Mouse (Mus musculus): ENCODE data around the gene Vcam1. TPM values are rescaled to one million over a fixed set of nuclear protein-coding genes. Genes with fewer than 3 reads are reported as not detected.

The Vcam1 gene
- polyA plus RNA-seq, 1 experiment, result 31.3 TPM

DNA sequence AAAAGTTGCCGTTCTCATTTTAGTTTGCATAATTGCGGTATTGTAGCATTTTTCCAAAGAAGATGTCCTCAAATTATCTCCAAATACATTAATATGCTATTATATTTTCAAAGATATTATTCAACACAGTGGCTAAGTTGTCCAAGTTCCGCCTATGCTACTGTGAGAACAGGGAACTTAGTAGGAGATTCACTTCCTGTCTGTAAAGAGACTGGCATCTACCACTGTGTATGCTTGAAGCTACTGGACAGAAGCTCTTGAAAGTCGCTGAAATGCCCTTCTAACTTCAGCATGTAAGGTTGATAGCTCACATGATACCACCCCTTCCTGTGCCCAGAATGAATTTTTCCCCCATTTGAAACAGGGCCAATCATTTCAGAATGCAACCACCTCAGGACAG is 6.8 kb downstream of the Vcam1 start:
- TF ChIP-seq CTCF (IDR thresholded peaks at IDR 0.05; ENCODE audit: borderline replicate concordance, control insufficient read depth, extremely low read depth, insufficient read depth, low read length, poor library complexity) (no peak), POLR2A (IDR thresholded peaks at IDR 0.05; ENCODE audit: control insufficient read depth, extremely low read depth, insufficient read depth, low read length, poor library complexity) (no peak)
- DNase-seq, result no peak
- 82% methylated on average over 4 of the region's 4 CpGs for WGBS
- Histone ChIP-seq H3K4me3 (ENCODE audit: control insufficient read depth, insufficient read depth, low read length) (no peak overlapping the region), H3K36me3 (ENCODE audit: control insufficient read depth, insufficient read depth, low read length) (no peaks in the 10 kb centered on the region), H3K27ac (ENCODE audit: control insufficient read depth, insufficient read depth, low read length) (no peak overlapping the region), H3K27me3 (ENCODE audit: control insufficient read depth, insufficient read depth, low read length) (no peaks in the 10 kb centered on the region), H3K4me1 (replicated peaks; ENCODE audit: control insufficient read depth, insufficient read depth, low read length) (no peaks in the 10 kb centered on the region)

DNA sequence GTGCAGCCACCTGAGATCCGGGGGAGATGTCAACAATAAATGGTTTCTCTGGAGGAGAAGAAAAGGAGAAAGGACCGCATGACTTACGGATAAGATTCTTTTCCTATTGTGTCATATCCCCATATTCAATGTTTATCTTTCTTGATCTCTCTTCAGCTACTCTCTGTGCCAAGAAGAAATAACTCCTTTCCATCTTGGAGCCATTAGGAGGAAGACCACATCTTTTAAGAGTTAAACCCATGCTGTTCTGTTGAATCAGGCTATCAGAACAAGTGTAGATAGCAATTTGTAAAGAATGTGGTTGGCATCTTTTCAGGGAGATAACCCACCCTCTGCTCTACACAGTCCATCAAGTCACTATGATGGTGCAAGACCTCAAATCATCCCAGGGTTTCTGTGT is 8.5 kb downstream of the Vcam1 start:
- Histone ChIP-seq H3K4me1 (replicated peaks; ENCODE audit: control insufficient read depth, insufficient read depth, low read length) (no peaks in the 10 kb centered on the region), H3K27ac (ENCODE audit: control insufficient read depth, insufficient read depth, low read length) (no peak overlapping the region), H3K27me3 (ENCODE audit: control insufficient read depth, insufficient read depth, low read length) (no peaks in the 10 kb centered on the region), H3K36me3 (ENCODE audit: control insufficient read depth, insufficient read depth, low read length) (no peaks in the 10 kb centered on the region), H3K4me3 (ENCODE audit: control insufficient read depth, insufficient read depth, low read length) (no peak overlapping the region)
- DNase-seq, result no peak
- no peak for TF ChIP-seq POLR2A (IDR thresholded peaks at IDR 0.05; ENCODE audit: control insufficient read depth, extremely low read depth, insufficient read depth, low read length, poor library complexity)
- TF ChIP-seq CTCF (IDR thresholded peaks at IDR 0.05; ENCODE audit: borderline replicate concordance, control insufficient read depth, extremely low read depth, insufficient read depth, low read length, poor library complexity), result no peak
- WGBS, result 83% methylated on average over 3 of the region's 3 CpGs

DNA sequence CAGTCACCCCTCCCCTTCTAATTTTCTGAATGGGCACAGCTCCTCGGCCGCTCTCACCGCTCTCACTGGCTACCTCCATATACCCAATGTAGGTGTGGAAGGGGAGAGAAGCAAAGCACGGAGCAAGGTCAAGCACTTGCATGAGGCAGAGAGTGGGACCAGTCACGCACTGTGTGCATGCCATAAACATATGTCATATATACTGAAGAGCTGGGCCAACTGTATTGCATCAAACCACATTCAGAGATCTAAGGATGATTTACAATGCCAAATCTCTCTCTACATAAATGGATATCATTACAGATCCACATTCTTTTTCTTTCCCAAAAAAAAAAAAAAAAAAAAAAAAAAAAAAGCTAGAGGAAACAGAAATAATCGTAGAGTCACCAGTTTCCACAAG is 9.1 kb downstream of the Vcam1 start:
- H3K27ac ChIP-seq (ENCODE audit: control insufficient read depth, insufficient read depth, low read length), result no peak overlapping the region
- H3K4me1 ChIP-seq (replicated peaks; ENCODE audit: control insufficient read depth, insufficient read depth, low read length), result no peaks in the 10 kb centered on the region
- no peak for TF ChIP-seq CTCF (IDR thresholded peaks at IDR 0.05; ENCODE audit: borderline replicate concordance, control insufficient read depth, extremely low read depth, insufficient read depth, low read length, poor library complexity)
- TF ChIP-seq POLR2A (IDR thresholded peaks at IDR 0.05; ENCODE audit: control insufficient read depth, extremely low read depth, insufficient read depth, low read length, poor library complexity), result no peak
- H3K36me3 ChIP-seq (ENCODE audit: control insufficient read depth, insufficient read depth, low read length), result no peaks in the 10 kb centered on the region
- no peaks in the 10 kb centered on the region for H3K27me3 ChIP-seq (ENCODE audit: control insufficient read depth, insufficient read depth, low read length)
- H3K4me3 ChIP-seq (ENCODE audit: control insufficient read depth, insufficient read depth, low read length), result no peak overlapping the region
- WGBS, result 90% methylated on average over 6 of the region's 6 CpGs
- DNase-seq, result no peak

DNA sequence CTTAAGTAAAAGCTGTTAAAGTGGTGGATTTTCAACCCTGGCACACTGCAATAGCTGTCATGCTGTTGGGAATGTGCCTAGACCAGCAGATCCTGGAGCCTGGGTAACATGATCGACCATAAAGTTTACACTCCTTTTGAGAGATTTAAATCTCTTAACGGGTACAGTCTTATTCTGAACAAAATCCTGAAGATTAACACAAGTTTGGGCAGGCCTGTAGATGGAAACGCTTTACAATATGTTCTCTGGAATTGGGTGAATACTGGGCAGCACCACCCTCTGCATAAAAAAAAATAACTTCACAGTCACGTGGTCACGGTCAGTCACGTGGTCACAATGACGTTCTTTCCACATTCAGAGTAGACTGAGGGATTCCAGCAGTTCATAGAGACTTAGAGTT is 10.3 kb downstream of the Vcam1 start:
- H3K27ac ChIP-seq (ENCODE audit: control insufficient read depth, insufficient read depth, low read length), result no peak overlapping the region
- H3K36me3 ChIP-seq (ENCODE audit: control insufficient read depth, insufficient read depth, low read length), result no peaks in the 10 kb centered on the region
- TF ChIP-seq CTCF (IDR thresholded peaks at IDR 0.05; ENCODE audit: borderline replicate concordance, control insufficient read depth, extremely low read depth, insufficient read depth, low read length, poor library complexity), result no peak
- TF ChIP-seq POLR2A (IDR thresholded peaks at IDR 0.05; ENCODE audit: control insufficient read depth, extremely low read depth, insufficient read depth, low read length, poor library complexity), result no peak
- no peak for DNase-seq
- H3K4me3 ChIP-seq (ENCODE audit: control insufficient read depth, insufficient read depth, low read length), result no peak overlapping the region
- H3K4me1 ChIP-seq (replicated peaks; ENCODE audit: control insufficient read depth, insufficient read depth, low read length), result no peaks in the 10 kb centered on the region
- H3K27me3 ChIP-seq (ENCODE audit: control insufficient read depth, insufficient read depth, low read length), result no peaks in the 10 kb centered on the region
- 85% methylated on average over 7 of the region's 7 CpGs for WGBS

DNA sequence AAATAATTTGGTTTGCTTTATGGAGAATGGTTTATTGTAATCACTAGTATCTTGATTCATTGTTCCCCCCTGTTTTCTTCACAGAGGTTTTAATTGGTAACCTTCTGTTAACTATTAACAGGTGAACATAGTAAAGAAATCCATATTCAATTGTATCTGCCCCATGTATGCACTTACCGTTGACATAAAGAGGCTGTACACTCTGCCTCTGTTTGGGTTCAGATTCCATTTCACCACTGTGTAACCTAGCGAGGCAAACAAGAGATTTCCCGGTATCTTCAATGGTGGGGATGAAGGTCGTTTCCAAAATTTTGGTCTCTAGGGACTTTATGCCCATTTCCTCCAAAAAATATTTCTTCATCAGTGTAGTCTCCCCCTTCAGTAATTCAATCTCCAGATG is 12.4 kb downstream of the Vcam1 start:
- 94% methylated on average over 4 of the region's 4 CpGs for whole genome bisulfite sequencing
- TF ChIP-seq CTCF (IDR thresholded peaks at IDR 0.05; ENCODE audit: borderline replicate concordance, control insufficient read depth, extremely low read depth, insufficient read depth, low read length, poor library complexity) (no peak), POLR2A (IDR thresholded peaks at IDR 0.05; ENCODE audit: control insufficient read depth, extremely low read depth, insufficient read depth, low read length, poor library complexity) (no peak)

DNA sequence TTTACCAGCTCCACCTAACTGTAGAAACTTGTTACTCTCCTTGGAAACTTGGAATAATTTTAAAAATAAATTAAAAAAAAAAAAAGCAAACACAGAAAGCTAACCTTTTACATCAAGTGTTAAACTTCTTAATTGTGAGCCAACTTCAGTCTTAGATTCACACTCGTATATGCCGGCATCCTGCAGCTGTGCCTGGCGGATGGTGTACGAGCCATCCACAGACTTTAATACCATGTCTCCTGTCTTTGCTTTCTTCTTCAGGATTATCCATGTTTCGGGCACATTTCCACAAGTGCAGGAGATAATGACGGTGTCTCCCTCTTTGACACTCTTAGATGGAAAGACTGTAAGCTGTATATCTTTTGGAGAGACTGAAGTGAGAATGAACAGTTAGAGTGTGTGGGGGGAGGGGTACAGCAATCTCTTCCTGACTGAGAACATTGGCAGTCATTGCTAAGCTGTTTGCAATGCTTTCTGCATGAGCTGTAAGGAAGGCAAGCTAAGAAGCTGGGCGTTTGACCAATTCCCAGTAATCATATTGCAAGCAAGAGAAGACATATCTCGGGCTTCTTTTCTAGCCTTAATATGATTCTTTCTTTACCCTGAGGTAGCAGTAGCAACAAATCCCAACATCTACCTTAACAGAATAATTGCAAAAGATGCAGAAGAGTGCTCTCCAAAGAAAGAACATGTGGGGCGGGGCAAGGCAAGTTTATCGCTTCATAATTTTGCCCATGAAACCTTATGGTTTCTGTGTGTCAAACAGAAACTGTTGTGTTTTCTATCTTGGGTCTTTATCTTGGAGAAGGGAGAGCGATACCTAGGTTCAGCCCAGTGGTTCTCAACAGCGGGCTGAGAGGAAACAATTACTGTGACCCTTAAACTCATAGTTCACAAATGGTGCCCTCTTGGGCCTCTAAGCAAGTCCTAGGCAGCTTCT is 15.0 kb downstream of the Vcam1 start:
- 88% methylated on average over 12 of the region's 12 CpGs for WGBS
- H3K36me3 ChIP-seq (ENCODE audit: control insufficient read depth, insufficient read depth, low read length), result no peaks in the 10 kb centered on the region
- H3K4me1 ChIP-seq (replicated peaks; ENCODE audit: control insufficient read depth, insufficient read depth, low read length), result no peaks in the 10 kb centered on the region
- H3K27ac ChIP-seq (ENCODE audit: control insufficient read depth, insufficient read depth, low read length), result no peak overlapping the region
- no peak overlapping the region for H3K4me3 ChIP-seq (ENCODE audit: control insufficient read depth, insufficient read depth, low read length)
- DNase-seq, result no peak
- H3K27me3 ChIP-seq (ENCODE audit: control insufficient read depth, insufficient read depth, low read length), result no peaks in the 10 kb centered on the region
- TF ChIP-seq POLR2A (IDR thresholded peaks at IDR 0.05; ENCODE audit: control insufficient read depth, extremely low read depth, insufficient read depth, low read length, poor library complexity), result no peak
- no peak for TF ChIP-seq CTCF (IDR thresholded peaks at IDR 0.05; ENCODE audit: borderline replicate concordance, control insufficient read depth, extremely low read depth, insufficient read depth, low read length, poor library complexity)

More for the DNA sequence above, 12.4 kb downstream of the Vcam1 start:
- Histone ChIP-seq H3K4me1 (replicated peaks; ENCODE audit: control insufficient read depth, insufficient read depth, low read length) (no peaks in the 10 kb centered on the region), H3K27ac (ENCODE audit: control insufficient read depth, insufficient read depth, low read length) (no peak overlapping the region), H3K36me3 (ENCODE audit: control insufficient read depth, insufficient read depth, low read length) (no peaks in the 10 kb centered on the region), H3K4me3 (ENCODE audit: control insufficient read depth, insufficient read depth, low read length) (no peak overlapping the region), H3K27me3 (ENCODE audit: control insufficient read depth, insufficient read depth, low read length) (no peaks in the 10 kb centered on the region)
- no peak for DNase-seq
